Mouse (Mus musculus): ENCODE measurements around the gene Bcas3. TPM values are rescaled to one million over a fixed set of nuclear protein-coding genes. Genes with fewer than 3 reads are reported as not detected.
A peak's percentile ranks its signal among the peaks of the same experiment; 100 is the strongest.

Bcas3 gene
- polyA plus RNA-seq, 1 experiment from 2014 or later: 26.0 TPM

DNA sequence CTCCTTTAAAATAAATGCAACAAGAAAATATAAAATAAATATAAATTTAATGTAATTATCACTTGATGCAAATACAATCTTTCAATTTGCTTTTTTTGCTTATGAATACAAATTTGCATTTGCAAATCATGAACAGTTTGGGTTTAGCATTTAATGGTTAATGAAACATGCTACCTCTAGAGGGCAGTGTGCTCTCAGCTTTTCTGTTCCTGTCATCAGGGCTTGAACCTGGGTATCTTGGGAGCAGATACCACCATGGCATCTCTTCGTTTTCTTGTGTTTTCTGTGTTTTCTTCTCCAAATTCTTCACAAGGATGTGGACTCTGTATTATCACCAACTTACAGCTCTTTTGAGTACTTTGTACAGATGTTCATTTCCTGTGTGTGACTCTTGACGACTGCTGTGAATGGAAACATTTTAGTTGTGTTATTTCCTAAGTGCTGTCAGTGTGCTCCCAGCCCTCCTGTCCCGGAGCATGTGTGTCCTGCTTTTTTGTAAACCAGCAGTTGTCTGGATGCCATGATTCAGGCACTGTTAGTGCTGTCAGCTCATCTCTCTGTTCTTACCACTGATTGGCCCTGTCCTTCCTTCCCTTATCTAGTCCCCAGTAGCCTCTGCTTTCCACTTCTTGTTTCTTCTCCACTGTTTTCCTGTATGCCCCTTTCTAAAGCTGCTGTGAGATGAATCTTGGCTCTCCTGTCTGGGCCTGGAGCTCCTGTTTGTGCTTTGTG lies 165.2 kb downstream of the Bcas3 start:
- ATAC-seq (peak; percentile 67), DNase-seq (ENCODE audit: low spot score) (peak; percentile 74)
- TF ChIP-seq CTCF (IDR thresholded peaks at IDR 0.05) (peak; percentile 84), EP300 (IDR thresholded peaks at IDR 0.05) (no peak)
- Histone ChIP-seq H3K27ac (ENCODE audit: low read length) (peak overlapping the region; percentile 58; the same call in 1 of the 2 replicates), H3K4me2 (replicated peaks; ENCODE audit: low read depth, low read length) (no peak overlapping the region), H3K4me3 (ENCODE audit: low read depth, low read length) (no peak overlapping the region), H3K9ac (replicated peaks; ENCODE audit: low read depth) (no peak overlapping the region), H3K9me3 (ENCODE audit: low read length) (no peaks in the 10 kb centered on the region), H3K27me3 (replicated peaks; ENCODE audit: insufficient read depth, low read length) (no peaks in the 10 kb centered on the region), H3K4me1 (ENCODE audit: insufficient read depth, low read depth, low read length) (peaks cover 3% of the 10 kb centered on the region; the same call in 1 of the 2 replicates), H3K36me3 (ENCODE audit: insufficient read depth, low read length) (no peaks in the 10 kb centered on the region)
- 20% methylated on average over 3 of the region's 3 CpGs for WGBS

- Histone ChIP-seq H3K27ac (ENCODE audit: low read length) (no peak overlapping the region), H3K4me3 (ENCODE audit: low read depth, low read length) (no peak overlapping the region), H3K9ac (replicated peaks; ENCODE audit: low read depth) (no peak overlapping the region), H3K9me3 (ENCODE audit: low read length) (no peaks in the 10 kb centered on the region), H3K4me2 (replicated peaks; ENCODE audit: low read depth, low read length) (no peak overlapping the region), H3K4me1 (ENCODE audit: insufficient read depth, low read depth, low read length) (peaks cover 11% of the 10 kb centered on the region), H3K36me3 (ENCODE audit: insufficient read depth, low read length) (no peaks in the 10 kb centered on the region), H3K27me3 (replicated peaks; ENCODE audit: insufficient read depth, low read length) (no peaks in the 10 kb centered on the region)
- ATAC-seq (no peak), DNase-seq (ENCODE audit: low spot score) (peak; percentile 53)
- 51% methylated on average over 12 of the region's 12 CpGs for WGBS
- TF ChIP-seq CTCF (IDR thresholded peaks at IDR 0.05) (peak; percentile 54), EP300 (IDR thresholded peaks at IDR 0.05) (no peak)
Observed at GRCm38 (mm10) chr11:85520236-85520635, 167.3 kb downstream of the Bcas3 start.

- ATAC-seq (0 out of 2 replicates have a peak, but pooled peaks have one; percentile 4), DNase-seq (ENCODE audit: low spot score) (peak; percentile 55)
- H3K27ac ChIP-seq (ENCODE audit: low read length): no peak overlapping the region
- no peaks in the 10 kb centered on the region for H3K27me3 ChIP-seq (replicated peaks; ENCODE audit: insufficient read depth, low read length)
- WGBS: 31% methylated on average over 4 of the region's 4 CpGs
- H3K4me1 ChIP-seq (ENCODE audit: insufficient read depth, low read depth, low read length): peaks cover 17% of the 10 kb centered on the region
- no peaks in the 10 kb centered on the region for H3K36me3 ChIP-seq (ENCODE audit: insufficient read depth, low read length)
- H3K4me2 ChIP-seq (replicated peaks; ENCODE audit: low read depth, low read length): no peak overlapping the region
- H3K4me3 ChIP-seq (ENCODE audit: low read depth, low read length): no peak overlapping the region
- TF ChIP-seq EP300 (IDR thresholded peaks at IDR 0.05) (peak; percentile 38; the same call in 1 of the 2 replicates), CTCF (IDR thresholded peaks at IDR 0.05) (no peak)
- H3K9me3 ChIP-seq (ENCODE audit: low read length): no peaks in the 10 kb centered on the region
- H3K9ac ChIP-seq (replicated peaks; ENCODE audit: low read depth): no peak overlapping the region
Observed at GRCm38 (mm10) chr11:85520996-85521395, 168.0 kb downstream of the Bcas3 start.

- no peak overlapping the region; the same call in 1 of the 2 replicates for H3K4me2 ChIP-seq (replicated peaks; ENCODE audit: low read depth, low read length)
- DNase-seq (ENCODE audit: low spot score) (peak; percentile 90), ATAC-seq (peak; percentile 82)
- no peaks in the 10 kb centered on the region for H3K9me3 ChIP-seq (ENCODE audit: low read length)
- peaks cover 20% of the 10 kb centered on the region; the same call in 1 of the 2 replicates for H3K4me1 ChIP-seq (ENCODE audit: insufficient read depth, low read depth, low read length)
- H3K4me3 ChIP-seq (ENCODE audit: low read depth, low read length): no peak overlapping the region
- TF ChIP-seq CTCF (IDR thresholded peaks at IDR 0.05): no peak
- 48% methylated on average over 6 of the region's 6 CpGs for WGBS
- H3K9ac ChIP-seq (replicated peaks; ENCODE audit: low read depth): no peak overlapping the region
- no peaks in the 10 kb centered on the region for H3K27me3 ChIP-seq (replicated peaks; ENCODE audit: insufficient read depth, low read length)
- H3K27ac ChIP-seq (ENCODE audit: low read length): peak overlapping the region; percentile 62
- H3K36me3 ChIP-seq (ENCODE audit: insufficient read depth, low read length): no peaks in the 10 kb centered on the region
Observed at GRCm38 (mm10) chr11:85523646-85524045, 170.7 kb downstream of the Bcas3 start.

GRCm38 (mm10) chr11:85524186-85524585 lies 171.2 kb downstream of the Bcas3 start:
- no peak overlapping the region for H3K4me3 ChIP-seq (ENCODE audit: low read depth, low read length)
- no peak overlapping the region for H3K9ac ChIP-seq (replicated peaks; ENCODE audit: low read depth)
- peaks cover 20% of the 10 kb centered on the region; the same call in 1 of the 2 replicates for H3K4me1 ChIP-seq (ENCODE audit: insufficient read depth, low read depth, low read length)
- no peaks in the 10 kb centered on the region for H3K9me3 ChIP-seq (ENCODE audit: low read length)
- peak overlapping the region; percentile 28 for H3K27ac ChIP-seq (ENCODE audit: low read length)
- peak; percentile 59 for ATAC-seq
- H3K4me2 ChIP-seq (replicated peaks; ENCODE audit: low read depth, low read length): peak overlapping the region; percentile 14
- WGBS: 36% methylated on average over 12 of the region's 12 CpGs
- H3K27me3 ChIP-seq (replicated peaks; ENCODE audit: insufficient read depth, low read length): no peaks in the 10 kb centered on the region
- no peak for TF ChIP-seq CTCF (IDR thresholded peaks at IDR 0.05)
- TF ChIP-seq EP300 (IDR thresholded peaks at IDR 0.05): no peak
- peak; percentile 76 for DNase-seq (ENCODE audit: low spot score)
- H3K36me3 ChIP-seq (ENCODE audit: insufficient read depth, low read length): no peaks in the 10 kb centered on the region

GRCm38 (mm10) chr11:85524841-85525500 lies 172.0 kb downstream of the Bcas3 start:
- Histone ChIP-seq H3K9me3 (ENCODE audit: low read length) (no peaks in the 10 kb centered on the region), H3K27ac (ENCODE audit: low read length) (peak overlapping the region; percentile 28), H3K27me3 (replicated peaks; ENCODE audit: insufficient read depth, low read length) (no peaks in the 10 kb centered on the region), H3K4me3 (ENCODE audit: low read depth, low read length) (no peak overlapping the region), H3K9ac (replicated peaks; ENCODE audit: low read depth) (no peak overlapping the region), H3K4me2 (replicated peaks; ENCODE audit: low read depth, low read length) (peak overlapping the region; percentile 27; the same call in 1 of the 2 replicates), H3K36me3 (ENCODE audit: insufficient read depth, low read length) (no peaks in the 10 kb centered on the region), H3K4me1 (ENCODE audit: insufficient read depth, low read depth, low read length) (peaks cover 20% of the 10 kb centered on the region; the same call in 1 of the 2 replicates)
- peak; percentile 67 for DNase-seq (ENCODE audit: low spot score)
- 24% methylated on average over 16 of the region's 16 CpGs for WGBS
- no peak for TF ChIP-seq EP300 (IDR thresholded peaks at IDR 0.05)
- TF ChIP-seq CTCF (IDR thresholded peaks at IDR 0.05): no peak
- peak; percentile 35; the same call in 1 of the 2 replicates for ATAC-seq
